Mouse (Mus musculus) neural tube, embryonic 10.5 days (tissue): ENCODE data around the gene Reg2.
"Not testable (repeated sequence)": the region's sequence is repeated elsewhere in the genome, so short reads cannot be mapped to it uniquely, and the experiment has no call there.

Source experiments
- DNase-seq: peaks from one replicate; pipeline ENCODE4 v3.0.0-alpha.2; 2017; ENCODE audit warnings: low spot score; ENCODE audit errors: extremely low spot score

The Reg2 gene

DNA sequence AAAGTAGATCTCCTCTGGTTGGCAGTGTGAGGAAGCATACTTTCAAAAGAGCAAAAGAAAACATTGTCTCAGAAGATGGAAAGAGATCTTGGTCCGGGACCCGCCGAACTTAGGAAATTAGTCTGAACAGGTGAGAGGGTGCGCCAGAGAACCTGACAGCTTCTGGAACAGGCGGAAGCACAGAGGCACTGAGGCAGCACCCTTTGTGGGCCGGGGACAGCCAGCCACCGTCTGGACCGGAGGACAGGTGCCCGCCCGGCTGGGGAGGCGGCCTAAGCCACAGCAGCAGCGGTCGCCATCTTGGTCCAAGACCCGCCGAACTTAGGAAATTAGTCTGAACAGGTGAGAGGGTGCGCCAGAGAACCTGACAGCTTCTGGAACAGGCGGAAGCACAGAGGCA lies at the start of gene Reg2:
Reg2 (plus strand) TSS at position 301 of the 400 bp plus-strand sequence.
- not testable (repeated sequence) for DNase-seq

- no peak for DNase-seq
These were observed 33.4 kb upstream of the Reg2 start for GRCm38 (mm10) chr6:78361971-78362563.

DNA sequence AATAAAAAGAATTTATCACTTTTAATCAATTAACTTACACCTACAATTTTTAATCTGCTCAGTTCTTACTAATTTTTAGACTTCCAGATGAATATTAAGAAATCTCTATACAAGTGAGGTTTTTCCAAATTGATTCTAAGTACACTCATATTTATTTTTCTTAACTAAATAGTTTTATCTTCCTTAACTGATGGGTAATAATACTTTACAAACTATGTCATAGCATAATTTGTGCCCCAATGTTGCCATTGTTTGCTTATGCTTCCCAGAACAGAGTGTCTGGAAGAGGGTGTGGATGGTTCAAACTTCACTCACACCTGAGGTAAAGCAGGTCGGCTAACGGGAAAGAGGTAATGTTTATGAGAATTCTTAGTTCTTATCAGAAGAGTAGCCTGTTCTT lies 25.1 kb upstream of the Reg2 start, which contains the start of gene Reg3b:
Reg3b (plus strand) TSS at position 301 of the 400 bp plus-strand sequence.
- DNase-seq, result no peak

DNA sequence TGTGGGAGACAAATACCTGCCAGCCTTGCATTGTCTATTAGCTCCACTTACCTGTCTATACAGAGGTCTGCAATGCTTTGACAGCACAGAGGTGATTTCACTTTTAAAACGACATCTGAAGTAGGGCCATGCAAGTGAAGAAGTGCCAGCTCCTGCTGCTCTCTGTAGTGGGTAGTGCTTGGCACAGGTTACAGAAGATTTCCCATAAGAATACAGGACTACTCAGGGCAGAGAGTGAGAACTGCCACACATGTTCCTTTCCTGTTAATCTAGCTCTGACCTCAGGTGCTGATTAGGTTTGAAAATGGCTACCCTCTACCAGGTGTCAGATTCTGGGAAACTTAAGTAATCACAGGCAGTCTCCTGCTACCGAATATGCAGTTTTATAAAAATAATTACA lies 16.7 kb upstream of the Reg2 start, which contains the start of gene Reg3d:
Reg3d (minus strand) TSS at position 101 of the 400 bp plus-strand sequence.
- no peak for DNase-seq

DNA sequence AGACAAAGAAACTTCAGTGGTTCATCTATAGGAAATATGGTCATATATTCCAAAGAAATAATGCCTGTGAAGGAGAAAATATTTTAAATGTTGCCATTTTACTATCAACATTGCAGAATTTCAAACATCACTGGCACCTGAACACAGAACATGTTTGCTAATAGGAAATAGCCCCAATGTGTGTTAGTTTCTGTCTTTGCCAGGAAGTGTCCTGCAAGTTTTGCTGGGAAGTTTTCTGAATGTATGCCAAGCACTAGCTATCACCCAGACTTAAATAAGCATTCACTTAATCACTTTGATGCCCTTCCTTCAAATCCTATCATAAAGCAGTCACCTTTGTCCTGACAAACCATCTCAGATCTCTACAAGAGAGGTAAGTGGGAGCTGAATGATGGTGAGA lies 15.0 kb upstream of the Reg2 start, which contains the start of gene Reg3a:
Reg3a (plus strand) TSS at position 301 of the 400 bp plus-strand sequence.
- DNase-seq, result no peak

DNA sequence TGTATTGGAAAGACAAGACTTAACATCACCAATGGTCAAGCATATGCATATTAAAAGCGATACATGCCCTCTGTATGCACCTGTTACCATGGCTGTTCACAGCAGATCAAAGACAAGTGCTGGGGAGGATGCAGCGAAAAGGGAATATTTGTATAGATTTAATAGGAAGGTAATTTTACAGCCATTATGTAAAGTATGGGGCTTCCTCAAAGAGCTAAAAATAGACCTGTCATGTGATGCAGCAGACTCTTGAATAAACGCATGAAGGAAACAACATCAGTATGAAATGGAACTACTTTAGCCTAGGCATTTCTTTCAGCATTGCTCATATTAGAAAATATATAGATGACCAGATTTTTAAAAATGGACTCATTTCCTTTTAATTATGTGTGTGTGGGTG lies 9.8 kb upstream of the Reg2 start:
- no peak for DNase-seq

DNA sequence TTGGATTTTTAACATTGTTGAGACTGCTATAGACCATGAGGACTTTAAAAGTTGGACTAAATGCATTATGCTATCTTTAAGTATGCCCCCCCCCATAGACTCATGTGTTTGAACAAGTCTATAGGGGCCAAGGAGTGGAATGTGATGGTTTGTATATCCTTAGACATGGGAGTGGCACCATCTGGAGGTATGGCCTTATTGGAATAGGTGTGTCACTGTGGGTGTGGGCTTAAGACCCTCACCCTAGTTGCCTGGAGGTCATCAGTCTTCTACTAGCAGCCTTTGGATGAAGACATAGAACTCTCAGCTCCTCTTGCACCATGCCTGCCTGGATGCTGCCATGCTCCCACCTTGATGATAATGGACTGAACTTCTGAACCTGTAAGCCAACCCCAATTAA lies 27.0 kb downstream of the Reg2 start, which contains the start of gene Reg1:
Reg1 (plus strand) TSS at position 301 of the 400 bp plus-strand sequence.
- not testable (repeated sequence) for DNase-seq

GRCm38 (mm10) chr6:78425497-78425896 lies 30.1 kb downstream of the Reg2 start:
- DNase-seq, result no peak

- no peak for DNase-seq
These were observed 51.8 kb downstream of the Reg2 start for GRCm38 (mm10) chr6:78447202-78447601.

GRCm38 (mm10) chr6:78448409-78448808 lies 53.0 kb downstream of the Reg2 start:
- no peak for DNase-seq

DNA sequence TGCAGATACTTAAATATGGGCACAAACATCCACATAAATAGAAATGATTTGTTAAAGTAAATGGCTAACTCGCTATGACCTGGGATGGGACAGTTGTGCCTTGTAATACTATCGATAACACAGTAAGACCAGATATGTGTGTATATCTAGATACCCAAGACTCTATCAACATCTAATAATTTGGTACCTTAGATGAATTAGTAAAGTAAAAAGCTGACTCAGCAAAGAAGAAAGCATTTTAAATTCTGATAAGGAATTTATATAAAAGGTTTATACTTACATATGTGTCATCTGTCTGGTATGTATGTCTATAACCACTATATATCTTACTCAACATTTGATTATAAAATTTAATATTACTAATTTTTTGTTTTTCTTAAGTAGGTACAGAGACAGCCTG lies 57.4 kb downstream of the Reg2 start:
- no peak for DNase-seq
